Comparison of ENCODE assay signal across 11 mouse cellular contexts in the genomic region with DNA sequence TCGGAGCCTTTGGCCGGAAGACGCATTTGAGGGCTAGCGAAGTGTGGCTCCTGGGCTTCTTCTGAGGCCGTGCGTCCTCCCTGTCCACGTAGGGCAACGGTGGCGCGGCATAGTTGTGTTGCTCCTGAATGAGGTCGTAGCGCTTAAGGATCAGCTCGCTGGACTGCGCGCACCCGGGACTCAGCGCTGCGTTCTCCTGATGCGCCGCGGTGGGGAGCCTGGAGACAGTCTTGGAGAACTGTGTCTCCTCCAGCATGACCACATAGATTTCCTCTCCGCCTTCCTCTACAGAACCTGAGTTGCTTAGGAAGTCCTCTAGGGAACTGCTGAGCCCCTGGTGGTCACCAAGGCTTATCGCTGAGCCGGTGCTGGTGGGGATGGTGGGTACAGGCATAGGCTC. TPM values are rescaled to one million over a fixed set of nuclear protein-coding genes. Genes with fewer than 3 reads are reported as not detected.
DNase-seq lines count a peak whose midpoint lies in the region; ATAC-seq and TF ChIP-seq lines count a peak whose summit lies in the region.
"Had no signal": no experiment of that assay in that cellular context is flagged by ENCODE, and none has a peak within 500 bp of the region (broad histone marks: within the 10 kb centered on the region; RNA-seq: fewer than 3 reads in every experiment).

No protein-coding gene starts in this region.

- no peaks in the 10 kb centered on the region for H3K9me3 ChIP-seq in intestine, embryonic 15.5 days
- H3K9me3 ChIP-seq in intestine, embryonic 16.5 days (ENCODE audit: control insufficient read depth, low read length), result no peaks in the 10 kb centered on the region
- H3K9me3 ChIP-seq in hindbrain, postnatal 0 days (ENCODE audit: low read length), result no peaks in the 10 kb centered on the region
- H3K9me3 ChIP-seq in neural tube, embryonic 14.5 days (ENCODE audit: control insufficient read depth, low read length), result no peaks in the 10 kb centered on the region

- TF ChIP-seq CTCF in hindbrain, postnatal 0 days (IDR thresholded peaks at IDR 0.05; ENCODE audit: low read depth), result 0 out of 2 replicates have a peak, but pooled peaks have one; percentile 6

- no peak for ATAC-seq in intestine, embryonic 15.5 days
- no peak for ATAC-seq in intestine, embryonic 16.5 days
- peak; percentile 76 for ATAC-seq in hindbrain, postnatal 0 days
- ATAC-seq in neural tube, embryonic 14.5 days (ENCODE audit: low read depth), result peak; percentile 41; the same call in 1 of the 2 replicates

- DNase-seq in embryo, embryonic 11 days, result peak; percentile 17
- peak; percentile 32 for DNase-seq in hindbrain, postnatal 0 days (ENCODE audit: low spot score)
- DNase-seq in adrenal gland, postnatal 25 days, result no peak
- no peak for DNase-seq in kidney, postnatal 25 days
- DNase-seq in thymus, postnatal 10 days (ENCODE audit: low spot score in 2 of 2), result no peak
- DNase-seq: kidney, adult 9 months had no signal

- H3K9ac ChIP-seq in intestine, embryonic 15.5 days, result no peak overlapping the region
- no peak overlapping the region for H3K9ac ChIP-seq in intestine, embryonic 16.5 days (ENCODE audit: low read depth, low read length)
- no peak overlapping the region for H3K9ac ChIP-seq in hindbrain, postnatal 0 days (replicated peaks; ENCODE audit: low read length)
- H3K9ac ChIP-seq in neural tube, embryonic 14.5 days (replicated peaks; ENCODE audit: low read depth, low read length), result no peak overlapping the region

- no peak overlapping the region for H3K27ac ChIP-seq in intestine, embryonic 15.5 days
- H3K27ac ChIP-seq in intestine, embryonic 16.5 days (ENCODE audit: low read length), result no peak overlapping the region
- H3K27ac ChIP-seq in hindbrain, postnatal 0 days, result no peak overlapping the region
- no peak overlapping the region for H3K27ac ChIP-seq in neural tube, embryonic 14.5 days (ENCODE audit: low read depth, low read length)

- H3K4me3 ChIP-seq in intestine, embryonic 15.5 days (replicated peaks), result no peak overlapping the region
- no peak overlapping the region for H3K4me3 ChIP-seq in intestine, embryonic 16.5 days (ENCODE audit: low read length)
- peak overlapping the region; percentile 29 for H3K4me3 ChIP-seq in hindbrain, postnatal 0 days (ENCODE audit: low read length)
- H3K4me3 ChIP-seq in neural tube, embryonic 14.5 days (ENCODE audit: low read depth, low read length), result peak overlapping the region; percentile 20

- no peaks in the 10 kb centered on the region for H3K27me3 ChIP-seq in intestine, embryonic 15.5 days (replicated peaks)
- no peaks in the 10 kb centered on the region for H3K27me3 ChIP-seq in intestine, embryonic 16.5 days (replicated peaks; ENCODE audit: control insufficient read depth, insufficient read depth, low read length)
- no peaks in the 10 kb centered on the region for H3K27me3 ChIP-seq in hindbrain, postnatal 0 days (ENCODE audit: insufficient read depth, low read length)
- H3K27me3 ChIP-seq in neural tube, embryonic 14.5 days (ENCODE audit: control insufficient read depth, insufficient read depth, low read length), result no peaks in the 10 kb centered on the region
- H3K27me3 ChIP-seq: CH12.LX had no signal

- WGBS in intestine, embryonic 15.5 days, result 19% methylated on average over 24 of the region's 24 CpGs
- WGBS in intestine, embryonic 16.5 days, result 23% methylated on average over 24 of the region's 24 CpGs
- 30% methylated on average over 24 of the region's 24 CpGs for WGBS in hindbrain, postnatal 0 days
- WGBS in neural tube, embryonic 14.5 days, result 19% methylated on average over 24 of the region's 24 CpGs

- H3K4me1 ChIP-seq in intestine, embryonic 15.5 days (replicated peaks), result no peaks in the 10 kb centered on the region
- no peaks in the 10 kb centered on the region for H3K4me1 ChIP-seq in intestine, embryonic 16.5 days (ENCODE audit: control insufficient read depth, insufficient read depth, low read length)
- H3K4me1 ChIP-seq in hindbrain, postnatal 0 days (ENCODE audit: insufficient read depth, low read length), result no peaks in the 10 kb centered on the region
- no peaks in the 10 kb centered on the region for H3K4me1 ChIP-seq in neural tube, embryonic 14.5 days (ENCODE audit: control insufficient read depth, insufficient read depth, low read length)

- H3K4me2 ChIP-seq in intestine, embryonic 15.5 days (replicated peaks), result peak overlapping the region; percentile 36
- no peak overlapping the region for H3K4me2 ChIP-seq in intestine, embryonic 16.5 days (ENCODE audit: low read depth, low read length)
- peak overlapping the region; percentile 46 for H3K4me2 ChIP-seq in hindbrain, postnatal 0 days (ENCODE audit: low read depth, low read length)
- peak overlapping the region; percentile 33 for H3K4me2 ChIP-seq in neural tube, embryonic 14.5 days (ENCODE audit: low read depth, low read length)

- H3K36me3 ChIP-seq in intestine, embryonic 15.5 days, result no peaks in the 10 kb centered on the region
- H3K36me3 ChIP-seq in intestine, embryonic 16.5 days (ENCODE audit: control insufficient read depth, insufficient read depth, low read length), result no peaks in the 10 kb centered on the region
- no peaks in the 10 kb centered on the region for H3K36me3 ChIP-seq in hindbrain, postnatal 0 days (ENCODE audit: insufficient read depth, low read length)
- no peaks in the 10 kb centered on the region for H3K36me3 ChIP-seq in neural tube, embryonic 14.5 days (ENCODE audit: control insufficient read depth, insufficient read depth, low read length)

RNA-seq across cellular contexts. Expression of a gene that starts 1.0 kb away (rescaled TPM):
- not detected in 2 replicates for polyA plus RNA-seq in intestine, embryonic 15.5 days (2015; fragmentation: Nextera tagmentation; extraction: Ambion mirVana)
- polyA plus RNA-seq in intestine, embryonic 16.5 days (2015; fragmentation: Nextera tagmentation; extraction: Ambion mirVana), result not detected in 2 replicates
- total RNA-seq in hindbrain, postnatal 0 days (2014; rRNA removed), result not detected in 2 replicates
- 0.08 TPM in 1 of 2 replicates, not detected in the other for polyA plus RNA-seq in hindbrain, postnatal 0 days (2015; fragmentation: Nextera tagmentation; extraction: Ambion mirVana)
- polyA plus RNA-seq in neural tube, embryonic 14.5 days (2014; fragmentation: Nextera tagmentation; extraction: Ambion mirVana), result not detected in 2 replicates
- not detected in 2 replicates for total RNA-seq in adrenal gland, postnatal 25 days (2021)
- total RNA-seq: CH12.LX; neutrophil, adult 5-6 weeks had no signal

Comparison
In these comparisons a context has a peak if more than half of its experiments do, and no peak if none do; other contexts are left out.
1. ATAC-seq: peak in hindbrain, postnatal 0 days (single experiment) and neural tube, embryonic 14.5 days (single experiment); none in intestine, embryonic 15.5 days (single experiment) and intestine, embryonic 16.5 days (single experiment).
2. H3K4me3 ChIP-seq: peak in hindbrain, postnatal 0 days (single experiment) and neural tube, embryonic 14.5 days (single experiment); none in intestine, embryonic 15.5 days (single experiment) and intestine, embryonic 16.5 days (single experiment).
3. DNase-seq: peak in embryo, embryonic 11 days (single experiment) and hindbrain, postnatal 0 days (single experiment); none in adrenal gland, postnatal 25 days (single experiment), kidney, postnatal 25 days (0 of 2) and thymus, postnatal 10 days (0 of 2).